Mouse (Mus musculus): ENCODE data around the gene Fbxo46. TPM values are rescaled to one million over a fixed set of nuclear protein-coding genes. Genes with fewer than 3 reads are reported as not detected.

Gene Fbxo46
- polyA plus RNA-seq, 1 experiment = 6.2 TPM

DNA sequence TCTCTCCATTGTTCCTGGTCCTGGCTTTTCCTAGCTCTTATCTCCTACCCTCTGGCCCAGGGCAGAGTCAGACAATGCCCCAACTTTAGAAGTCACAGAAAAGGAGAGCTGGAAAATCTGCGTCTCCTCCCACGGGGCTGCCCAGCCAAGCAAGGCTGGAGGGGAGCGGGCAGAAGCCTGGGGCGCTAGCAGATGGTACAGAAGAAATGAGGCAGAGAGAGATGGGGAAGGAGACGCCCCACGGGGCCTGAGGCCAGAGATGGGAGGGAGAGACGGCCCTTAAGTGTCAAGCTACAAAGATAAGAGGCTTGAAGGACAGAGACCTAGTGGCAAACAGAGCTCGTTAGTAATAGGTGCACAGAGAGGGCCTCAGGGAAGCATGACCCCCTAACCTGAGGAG, 52.2 kb downstream of the Fbxo46 start:
- no peak overlapping the region for H3K4me2 ChIP-seq (ENCODE audit: low read depth)
- TF ChIP-seq TCF12 (IDR thresholded peaks at IDR 0.05; ENCODE audit: insufficient read depth, poor library complexity, severe bottlenecking) (no peak), MAX (IDR thresholded peaks at IDR 0.05; ENCODE audit: low read depth) (no peak), MYOD1 (IDR thresholded peaks at IDR 0.05; ENCODE audit: control insufficient read depth in 1 of 3, insufficient read length in 2 of 3, low read depth in 2 of 3) (no peak), CEBPB (IDR thresholded peaks at IDR 0.05; ENCODE audit: insufficient read depth, poor library complexity, severe bottlenecking) (no peak), E2F4 (IDR thresholded peaks at IDR 0.05; ENCODE audit: insufficient read depth) (no peak), TCF3 (IDR thresholded peaks at IDR 0.05; ENCODE audit: insufficient read length, low read depth) (no peak), POLR2A (IDR thresholded peaks at IDR 0.05; ENCODE audit: insufficient read length, low read depth) (no peak), MYOG (IDR thresholded peaks at IDR 0.05; ENCODE audit: control insufficient read depth in 1 of 3, insufficient read depth in 1 of 3, insufficient read length in 2 of 3, low read depth in 2 of 3) (no peak), REST (IDR thresholded peaks at IDR 0.05; ENCODE audit: insufficient read depth, insufficient read length) (no peak), POLR2AphosphoS2 (IDR thresholded peaks at IDR 0.05; ENCODE audit: insufficient read length, low read depth) (no peak), SRF (IDR thresholded peaks at IDR 0.05; ENCODE audit: control insufficient read depth, insufficient read length, low read depth) (no peak), USF1 (IDR thresholded peaks at IDR 0.05; ENCODE audit: low read depth) (no peak)
- H3K79me2 ChIP-seq (ENCODE audit: control insufficient read depth, insufficient read depth) = no peaks in the 10 kb centered on the region
- H3K27me3 ChIP-seq (ENCODE audit: control insufficient read depth, insufficient read depth, insufficient read length) = no peaks in the 10 kb centered on the region
- H3ac ChIP-seq (ENCODE audit: control insufficient read depth, insufficient read length) = no peak overlapping the region
- no peaks in the 10 kb centered on the region for H3K36me3 ChIP-seq (ENCODE audit: control insufficient read depth, insufficient read depth)
- no peak overlapping the region for H3K4me3 ChIP-seq

- no peak overlapping the region for H3K4me3 ChIP-seq
- TF ChIP-seq USF1 (IDR thresholded peaks at IDR 0.05; ENCODE audit: low read depth) (no peak), MYOD1 (IDR thresholded peaks at IDR 0.05; ENCODE audit: control insufficient read depth in 1 of 3, insufficient read length in 2 of 3, low read depth in 2 of 3) (no peak), SRF (IDR thresholded peaks at IDR 0.05; ENCODE audit: control insufficient read depth, insufficient read length, low read depth) (no peak), E2F4 (IDR thresholded peaks at IDR 0.05; ENCODE audit: insufficient read depth) (no peak), MAX (IDR thresholded peaks at IDR 0.05; ENCODE audit: low read depth) (no peak), MYOG (IDR thresholded peaks at IDR 0.05; ENCODE audit: control insufficient read depth in 1 of 3, insufficient read depth in 1 of 3, insufficient read length in 2 of 3, low read depth in 2 of 3) (no peak), POLR2A (IDR thresholded peaks at IDR 0.05; ENCODE audit: insufficient read length, low read depth) (no peak)
- H3K27me3 ChIP-seq (ENCODE audit: control insufficient read depth, insufficient read depth, insufficient read length) = no peaks in the 10 kb centered on the region
- H3ac ChIP-seq (ENCODE audit: control insufficient read depth, insufficient read length) = no peak overlapping the region
- peak overlapping the region; percentile 15 for H3K4me2 ChIP-seq (ENCODE audit: low read depth)
- no peaks in the 10 kb centered on the region for H3K36me3 ChIP-seq (ENCODE audit: control insufficient read depth, insufficient read depth)
- no peaks in the 10 kb centered on the region for H3K79me2 ChIP-seq (ENCODE audit: control insufficient read depth, insufficient read depth)
Observed at GRCm38 (mm10) chr7:19172874-19173273, 53.2 kb downstream of the Fbxo46 start.

DNA sequence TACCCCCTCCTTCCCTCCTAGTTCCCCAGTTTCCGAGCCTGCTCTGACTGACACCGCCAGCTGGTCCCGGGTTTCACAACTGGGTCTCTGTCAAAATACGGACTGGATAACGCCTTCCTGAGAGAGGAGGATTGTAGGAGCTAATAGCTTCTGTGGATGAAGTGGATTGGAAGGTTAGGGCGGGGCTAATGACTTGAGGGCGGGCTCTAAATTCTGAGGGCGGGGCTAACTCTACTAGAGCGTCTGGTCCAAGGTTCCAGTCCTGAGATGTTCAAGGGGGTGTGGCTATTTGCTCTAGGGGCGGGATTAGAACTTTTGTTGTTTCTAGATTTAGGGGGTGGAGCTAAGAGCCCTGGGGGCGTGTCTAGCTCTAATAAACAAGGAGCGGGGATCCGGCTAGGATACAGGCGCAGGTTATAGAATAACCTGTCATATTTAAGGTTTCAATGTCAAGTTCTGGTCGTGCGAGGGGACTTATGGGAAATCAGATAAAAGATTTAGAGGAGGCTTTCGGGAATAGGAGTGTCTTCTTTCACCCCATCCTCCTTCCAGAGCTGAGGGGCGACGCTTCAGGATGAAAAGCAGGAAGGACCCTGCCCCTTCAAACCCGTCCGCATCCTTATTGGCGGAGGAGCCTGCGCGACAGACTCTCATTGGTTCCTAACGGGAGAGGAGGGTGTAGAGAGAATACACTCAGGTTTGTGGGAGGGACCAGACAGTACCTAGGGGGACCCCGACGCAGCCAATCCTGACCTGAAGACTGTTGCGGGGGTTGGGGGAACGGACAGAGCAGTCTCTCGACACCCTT, 56.3 kb downstream of the Fbxo46 start, which contains the start of gene Eml2:
Gene Eml2, plus strand, starts transcription at position 714 of the 808 bp plus-strand sequence.
- Histone ChIP-seq H3K4me3 (no peak within 1 kb of the TSS), H3K36me3 (ENCODE audit: control insufficient read depth, insufficient read depth) (no peaks in the 10 kb centered on the region), H3ac (ENCODE audit: control insufficient read depth, insufficient read length) (no peak within 1 kb of the TSS), H3K4me2 (ENCODE audit: low read depth) (no peak within 1 kb of the TSS), H3K79me2 (ENCODE audit: control insufficient read depth, insufficient read depth) (no peaks in the 10 kb centered on the region), H3K27me3 (ENCODE audit: control insufficient read depth, insufficient read depth, insufficient read length) (no peaks in the 10 kb centered on the region)
- TF ChIP-seq MYOG (IDR thresholded peaks at IDR 0.05; ENCODE audit: control insufficient read depth in 1 of 3, insufficient read depth in 1 of 3, insufficient read length in 2 of 3, low read depth in 2 of 3) (no peak), E2F4 (IDR thresholded peaks at IDR 0.05; ENCODE audit: insufficient read depth) (no peak), MYOD1 (IDR thresholded peaks at IDR 0.05; ENCODE audit: control insufficient read depth in 1 of 3, insufficient read length in 2 of 3, low read depth in 2 of 3) (peak; percentile 92 to 96 (median 96)), REST (IDR thresholded peaks at IDR 0.05; ENCODE audit: insufficient read depth, insufficient read length) (no peak), SRF (IDR thresholded peaks at IDR 0.05; ENCODE audit: control insufficient read depth, insufficient read length, low read depth) (no peak), TCF3 (IDR thresholded peaks at IDR 0.05; ENCODE audit: insufficient read length, low read depth) (peak; percentile 58), USF1 (IDR thresholded peaks at IDR 0.05; ENCODE audit: low read depth) (no peak), CEBPB (IDR thresholded peaks at IDR 0.05; ENCODE audit: insufficient read depth, poor library complexity, severe bottlenecking) (no peak), TCF12 (IDR thresholded peaks at IDR 0.05; ENCODE audit: insufficient read depth, poor library complexity, severe bottlenecking) (peak; percentile 76), POLR2AphosphoS2 (IDR thresholded peaks at IDR 0.05; ENCODE audit: insufficient read length, low read depth) (no peak), POLR2A (IDR thresholded peaks at IDR 0.05; ENCODE audit: insufficient read length, low read depth) (no peak), MAX (IDR thresholded peaks at IDR 0.05; ENCODE audit: low read depth) (no peak)

- Histone ChIP-seq H3K27me3 (ENCODE audit: control insufficient read depth, insufficient read depth, insufficient read length) (no peaks in the 10 kb centered on the region), H3K79me2 (ENCODE audit: control insufficient read depth, insufficient read depth) (no peaks in the 10 kb centered on the region), H3K4me3 (no peak overlapping the region), H3K4me2 (ENCODE audit: low read depth) (no peak overlapping the region), H3K36me3 (ENCODE audit: control insufficient read depth, insufficient read depth) (no peaks in the 10 kb centered on the region), H3ac (ENCODE audit: control insufficient read depth, insufficient read length) (no peak overlapping the region)
- TF ChIP-seq POLR2A (IDR thresholded peaks at IDR 0.05; ENCODE audit: insufficient read length, low read depth) (no peak), USF1 (IDR thresholded peaks at IDR 0.05; ENCODE audit: low read depth) (no peak), MAX (IDR thresholded peaks at IDR 0.05; ENCODE audit: low read depth) (no peak), POLR2AphosphoS2 (IDR thresholded peaks at IDR 0.05; ENCODE audit: insufficient read length, low read depth) (no peak), REST (IDR thresholded peaks at IDR 0.05; ENCODE audit: insufficient read depth, insufficient read length) (no peak), MYOD1 (IDR thresholded peaks at IDR 0.05; ENCODE audit: control insufficient read depth in 1 of 3, insufficient read length in 2 of 3, low read depth in 2 of 3) (no peak)
Observed at GRCm38 (mm10) chr7:19176516-19176947, 56.9 kb downstream of the Fbxo46 start.

Measured in myocyte (in vitro differentiated cells).